Mouse (Mus musculus): ENCODE data around the gene Rbm47. TPM values are rescaled to one million over a fixed set of nuclear protein-coding genes. Genes with fewer than 3 reads are reported as not detected.

Gene Rbm47
- polyA plus RNA-seq, 1 experiment from 2014 or later, result 70.7 TPM

DNA sequence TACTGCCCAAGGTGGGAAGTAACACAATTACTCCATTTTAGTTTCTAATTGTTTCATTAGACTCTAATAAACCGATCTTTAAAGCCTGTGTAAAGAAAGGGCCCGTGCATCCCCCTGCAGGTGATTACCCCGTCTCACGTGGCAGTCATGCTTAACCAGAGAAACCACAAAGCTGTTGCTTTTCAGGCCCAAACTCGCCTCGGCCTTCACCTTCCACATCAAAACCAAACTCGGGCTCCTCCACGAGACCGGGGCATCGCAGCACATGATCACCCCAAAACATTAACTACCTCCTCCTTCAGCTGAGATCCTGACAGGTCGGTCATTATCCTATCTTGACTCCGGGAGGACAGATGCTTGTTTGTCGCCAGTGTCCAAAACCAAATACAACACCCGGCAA, 58.2 kb downstream of the Rbm47 start:
- H3K27me3 ChIP-seq (ENCODE audit: control insufficient read depth, insufficient read depth, low read length), result no peaks in the 10 kb centered on the region
- no peaks in the 10 kb centered on the region for H3K4me1 ChIP-seq (replicated peaks; ENCODE audit: control insufficient read depth, insufficient read depth)
- H3K4me3 ChIP-seq (ENCODE audit: low read depth, low read length), result no peak overlapping the region
- 55% methylated on average over 14 of the region's 14 CpGs for WGBS
- H3K36me3 ChIP-seq (ENCODE audit: control insufficient read depth, insufficient read depth, low read length), result no peaks in the 10 kb centered on the region
- ATAC-seq (ENCODE audit: low FRiP score, low TSS enrichment) (no peak), DNase-seq (ENCODE audit: low spot score) (no peak)
- no peak overlapping the region for H3K9ac ChIP-seq (ENCODE audit: low read length)
- no peaks in the 10 kb centered on the region for H3K9me3 ChIP-seq (ENCODE audit: control insufficient read depth, low read length)
- H3K4me2 ChIP-seq (replicated peaks; ENCODE audit: low read depth), result no peak overlapping the region
- TF ChIP-seq EP300 (optimal IDR thresholded peaks at IDR 0.05), result no peak
- TF ChIP-seq CTCF (IDR thresholded peaks at IDR 0.05; ENCODE audit: low read depth), result no peak
- no peak overlapping the region for H3K27ac ChIP-seq (replicated peaks)

- ATAC-seq (ENCODE audit: low FRiP score, low TSS enrichment) (peak; percentile 63), DNase-seq (ENCODE audit: low spot score) (peak; percentile 44)
- H3K9me3 ChIP-seq (ENCODE audit: control insufficient read depth, low read length), result no peaks in the 10 kb centered on the region
- H3K27me3 ChIP-seq (ENCODE audit: control insufficient read depth, insufficient read depth, low read length), result no peaks in the 10 kb centered on the region
- no peak overlapping the region; the same call in 1 of the 2 replicates for H3K27ac ChIP-seq (replicated peaks)
- WGBS, result 48% methylated on average over 6 of the region's 6 CpGs
- no peaks in the 10 kb centered on the region for H3K4me1 ChIP-seq (replicated peaks; ENCODE audit: control insufficient read depth, insufficient read depth)
- TF ChIP-seq CTCF (IDR thresholded peaks at IDR 0.05; ENCODE audit: low read depth) (no peak), EP300 (optimal IDR thresholded peaks at IDR 0.05) (no peak)
- H3K4me2 ChIP-seq (replicated peaks; ENCODE audit: low read depth), result no peak overlapping the region
- H3K9ac ChIP-seq (ENCODE audit: low read length), result no peak overlapping the region
- H3K36me3 ChIP-seq (ENCODE audit: control insufficient read depth, insufficient read depth, low read length), result no peaks in the 10 kb centered on the region
- no peak overlapping the region for H3K4me3 ChIP-seq (ENCODE audit: low read depth, low read length)
Observed at GRCm38 (mm10) chr5:66114208-66114607, 58.7 kb downstream of the Rbm47 start.

DNA sequence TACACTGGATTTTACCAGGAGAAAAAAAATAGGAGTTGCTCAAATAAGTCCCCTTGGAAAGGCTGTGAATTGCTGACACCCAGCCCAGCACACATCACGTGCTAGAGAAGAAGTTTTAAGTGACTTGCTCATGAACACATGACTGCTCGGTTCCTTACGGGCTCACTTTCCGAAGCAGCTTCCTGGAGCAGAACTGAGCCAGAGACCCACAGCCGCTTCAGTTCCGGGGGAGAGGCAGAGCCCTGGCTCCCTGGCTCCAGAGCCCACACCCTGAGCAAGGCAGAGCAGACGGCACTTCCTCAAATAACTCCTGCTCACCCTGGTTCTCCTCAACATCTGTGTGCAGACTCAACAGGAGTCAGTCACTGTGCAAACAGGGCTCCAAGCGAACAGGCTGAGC, 60.9 kb downstream of the Rbm47 start:
- H3K4me2 ChIP-seq (replicated peaks; ENCODE audit: low read depth), result peak overlapping the region; percentile 11; the same call in 1 of the 2 replicates
- TF ChIP-seq CTCF (IDR thresholded peaks at IDR 0.05; ENCODE audit: low read depth), result no peak
- TF ChIP-seq EP300 (optimal IDR thresholded peaks at IDR 0.05), result no peak
- H3K27me3 ChIP-seq (ENCODE audit: control insufficient read depth, insufficient read depth, low read length), result no peaks in the 10 kb centered on the region
- H3K36me3 ChIP-seq (ENCODE audit: control insufficient read depth, insufficient read depth, low read length), result no peaks in the 10 kb centered on the region
- H3K27ac ChIP-seq (replicated peaks), result peak overlapping the region; percentile 40; the same call in 1 of the 2 replicates
- WGBS, result 29% methylated on average over 8 of the region's 8 CpGs
- no peaks in the 10 kb centered on the region for H3K4me1 ChIP-seq (replicated peaks; ENCODE audit: control insufficient read depth, insufficient read depth)
- DNase-seq (ENCODE audit: low spot score) (peak; percentile 73), ATAC-seq (ENCODE audit: low FRiP score, low TSS enrichment) (peak; percentile 94)
- H3K9ac ChIP-seq (ENCODE audit: low read length), result no peak overlapping the region
- no peak overlapping the region for H3K4me3 ChIP-seq (ENCODE audit: low read depth, low read length)
- H3K9me3 ChIP-seq (ENCODE audit: control insufficient read depth, low read length), result no peaks in the 10 kb centered on the region

- Histone ChIP-seq H3K36me3 (ENCODE audit: control insufficient read depth, insufficient read depth, low read length) (no peaks in the 10 kb centered on the region), H3K9ac (ENCODE audit: low read length) (no peak overlapping the region), H3K4me3 (ENCODE audit: low read depth, low read length) (no peak overlapping the region), H3K9me3 (ENCODE audit: control insufficient read depth, low read length) (no peaks in the 10 kb centered on the region), H3K4me1 (replicated peaks; ENCODE audit: control insufficient read depth, insufficient read depth) (no peaks in the 10 kb centered on the region), H3K27ac (replicated peaks) (peak overlapping the region; percentile 13; the same call in 1 of the 2 replicates), H3K27me3 (ENCODE audit: control insufficient read depth, insufficient read depth, low read length) (no peaks in the 10 kb centered on the region), H3K4me2 (replicated peaks; ENCODE audit: low read depth) (no peak overlapping the region)
- DNase-seq (ENCODE audit: low spot score) (no peak), ATAC-seq (ENCODE audit: low FRiP score, low TSS enrichment) (no peak)
- TF ChIP-seq EP300 (optimal IDR thresholded peaks at IDR 0.05) (no peak), CTCF (IDR thresholded peaks at IDR 0.05; ENCODE audit: low read depth) (no peak)
- 65% methylated on average over 9 of the region's 9 CpGs for WGBS
Observed at GRCm38 (mm10) chr5:66106372-66106771, 66.5 kb downstream of the Rbm47 start.

GRCm38 (mm10) chr5:66105946-66106345, 67.0 kb downstream of the Rbm47 start:
- Histone ChIP-seq H3K9ac (ENCODE audit: low read length) (no peak overlapping the region), H3K4me1 (replicated peaks; ENCODE audit: control insufficient read depth, insufficient read depth) (no peaks in the 10 kb centered on the region), H3K36me3 (ENCODE audit: control insufficient read depth, insufficient read depth, low read length) (no peaks in the 10 kb centered on the region), H3K9me3 (ENCODE audit: control insufficient read depth, low read length) (no peaks in the 10 kb centered on the region), H3K27ac (replicated peaks) (peak overlapping the region; percentile 13; the same call in 1 of the 2 replicates), H3K4me3 (ENCODE audit: low read depth, low read length) (no peak overlapping the region), H3K4me2 (replicated peaks; ENCODE audit: low read depth) (no peak overlapping the region), H3K27me3 (ENCODE audit: control insufficient read depth, insufficient read depth, low read length) (no peaks in the 10 kb centered on the region)
- TF ChIP-seq EP300 (optimal IDR thresholded peaks at IDR 0.05), result no peak
- TF ChIP-seq CTCF (IDR thresholded peaks at IDR 0.05; ENCODE audit: low read depth), result no peak
- ATAC-seq (ENCODE audit: low FRiP score, low TSS enrichment), result no peak
- 60% methylated on average over 7 of the region's 7 CpGs for WGBS
- no peak for DNase-seq (ENCODE audit: low spot score)

GRCm38 (mm10) chr5:66105366-66105765, 67.6 kb downstream of the Rbm47 start:
- Histone ChIP-seq H3K9ac (ENCODE audit: low read length) (no peak overlapping the region), H3K36me3 (ENCODE audit: control insufficient read depth, insufficient read depth, low read length) (no peaks in the 10 kb centered on the region), H3K4me1 (replicated peaks; ENCODE audit: control insufficient read depth, insufficient read depth) (no peaks in the 10 kb centered on the region), H3K27me3 (ENCODE audit: control insufficient read depth, insufficient read depth, low read length) (no peaks in the 10 kb centered on the region), H3K4me2 (replicated peaks; ENCODE audit: low read depth) (no peak overlapping the region), H3K9me3 (ENCODE audit: control insufficient read depth, low read length) (no peaks in the 10 kb centered on the region), H3K4me3 (ENCODE audit: low read depth, low read length) (no peak overlapping the region), H3K27ac (replicated peaks) (no peak overlapping the region)
- DNase-seq (ENCODE audit: low spot score), result no peak
- TF ChIP-seq CTCF (IDR thresholded peaks at IDR 0.05; ENCODE audit: low read depth) (no peak), EP300 (optimal IDR thresholded peaks at IDR 0.05) (no peak)
- no peak for ATAC-seq (ENCODE audit: low FRiP score, low TSS enrichment)
- WGBS, result 86% methylated on average over 3 of the region's 3 CpGs

Data from stomach, postnatal 0 days (tissue).